Mouse (Mus musculus) midbrain, embryonic 14.5 days (tissue): Measurements from ENCODE around the gene Ndufc2. TPM values are rescaled to one million over a fixed set of nuclear protein-coding genes. Genes with fewer than 3 reads are reported as not detected.

Experiments used
- ATAC-seq: fragments of 200-750 bp; cut with Nextera tagmentation; 2 replicates; pipeline ENCODE4 v1.8.0; 2017; ENCODE audit warnings: moderate number of reproducible peaks, moderate library complexity; ENCODE audit not compliant: low FRiP score, low TSS enrichment
- DNase-seq: peaks from one replicate; pipeline ENCODE4 v3.0.0-alpha.2; 2015
- H3K27ac ChIP-seq: fragments of 300-500 bp; sonication (generic); replicated peaks from 2 replicates; pipeline ENCODE4 v1.5.1; 2014; ENCODE audit warnings: mild to moderate bottlenecking, low read depth, low read length, moderate library complexity
- H3K27me3 ChIP-seq: fragments of 300-500 bp; sonication (generic); 2 replicates; pipeline ENCODE4 v1.6.1; 2014; ENCODE audit warnings: low read length, control low read depth, mixed read lengths; ENCODE audit not compliant: control insufficient read depth, insufficient read depth
- H3K36me3 ChIP-seq: fragments of 300-500 bp; sonication (generic); 2 replicates; pipeline ENCODE4 v1.6.1; 2014; ENCODE audit warnings: low read length, control low read depth; ENCODE audit not compliant: control insufficient read depth, insufficient read depth
- H3K4me1 ChIP-seq: fragments of 300-500 bp; sonication (generic); 2 replicates; pipeline ENCODE4 v1.6.1; 2014; ENCODE audit warnings: mild to moderate bottlenecking, antibody characterized with exemption, low read length, control low read depth; ENCODE audit not compliant: control insufficient read depth, insufficient read depth
- H3K4me2 ChIP-seq: fragments of 300-500 bp; sonication (generic); 2 replicates; pipeline ENCODE4 v1.6.1; 2014; ENCODE audit warnings: mild to moderate bottlenecking, low read length, moderate library complexity
- H3K4me3 ChIP-seq: fragments of 300-500 bp; sonication (generic); replicated peaks from 2 replicates; pipeline ENCODE4 v1.5.1; 2014; ENCODE audit warnings: low read depth, low read length
- H3K9ac ChIP-seq: fragments of 300-500 bp; sonication (generic); replicated peaks from 2 replicates; pipeline ENCODE4 v1.6.1; 2014; ENCODE audit warnings: mild to moderate bottlenecking, low read length, moderate library complexity
- H3K9me3 ChIP-seq: fragments of 300-500 bp; sonication (generic); 2 replicates; pipeline ENCODE4 v1.6.1; 2016; ENCODE audit warnings: low read length, control low read depth, mixed read lengths; ENCODE audit not compliant: control insufficient read depth
- WGBS: fragments of 180-500 bp; shearing (Covaris S2); extraction: QIAGEN DNeasy Blood & Tissue Kit; methylation state at CpG from one replicate; pipeline ENCODE4 v1.1.7; 2014; 5-methylcytosine and 5-hydroxymethylcytosine counted together
- polyA plus RNA-seq: library from polyadenylated mRNA; unstranded; fragments of >200 nt; fragmentation: Nextera tagmentation; extraction: Ambion mirVana; gene quantifications from 2 replicates; pipeline ENCODE4 v1.2.1, GENCODE M21; 2014

Ndufc2 gene
- polyA plus RNA-seq, 1 experiment from 2014 or later = 450 TPM

DNA sequence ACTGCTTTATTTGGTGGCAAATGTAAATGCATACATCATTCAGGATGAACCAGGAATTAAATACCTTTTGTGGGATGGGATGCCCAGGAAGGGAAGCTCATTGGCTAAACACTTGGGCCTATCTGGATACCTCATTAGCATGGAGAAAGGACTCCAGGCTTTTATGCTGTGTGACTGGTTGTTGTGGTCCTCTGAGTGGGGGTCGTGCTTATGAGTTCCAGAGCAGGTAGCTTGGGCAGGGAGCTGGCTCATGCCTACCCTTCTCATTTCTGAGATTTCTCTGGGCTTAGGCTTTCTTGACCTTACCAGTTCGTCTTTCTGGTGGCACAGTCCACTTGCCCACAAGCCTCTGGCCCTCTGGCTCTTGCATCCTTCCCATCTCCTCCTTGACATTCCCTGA is 5.4 kb upstream of the Ndufc2 start:
- Histone ChIP-seq H3K9me3 (no peaks in the 10 kb centered on the region), H3K4me3 (no peak overlapping the region), H3K4me1 (no peaks in the 10 kb centered on the region), H3K27ac (no peak overlapping the region), H3K4me2 (no peak overlapping the region), H3K27me3 (no peaks in the 10 kb centered on the region), H3K36me3 (peaks cover 16% of the 10 kb centered on the region), H3K9ac (no peak overlapping the region)
- no peak for ATAC-seq
- DNase-seq = no peak
- WGBS = 80% methylated on average over 2 of the region's 2 CpGs

DNA sequence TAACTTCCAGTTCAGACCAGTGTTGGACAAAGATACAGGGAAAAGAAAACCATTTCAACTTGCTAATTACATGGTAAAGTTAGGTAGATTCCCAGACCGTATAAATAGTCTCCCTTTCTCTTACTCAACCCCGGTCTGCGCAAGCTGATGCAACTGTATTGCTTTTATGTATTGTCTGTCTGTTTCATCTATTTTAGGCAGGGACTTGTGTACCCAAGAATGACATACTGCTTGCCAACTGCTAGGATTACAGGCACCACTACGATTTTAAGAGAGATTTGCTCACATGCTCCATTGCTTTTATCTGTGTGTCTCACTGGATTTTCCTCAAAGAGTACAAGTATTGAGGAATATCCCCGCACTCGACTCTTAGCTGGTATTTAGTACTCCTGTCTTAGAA is 860 bp upstream of the Ndufc2 start:
- peaks cover 13% of the 10 kb centered on the region; the same call in 1 of the 2 replicates for H3K4me1 ChIP-seq
- no peak overlapping the region for H3K9ac ChIP-seq
- DNase-seq (no peak), ATAC-seq (no peak)
- no peak overlapping the region for H3K4me2 ChIP-seq
- H3K36me3 ChIP-seq = no peaks in the 10 kb centered on the region
- WGBS = 84% methylated on average over 6 of the region's 6 CpGs
- no peaks in the 10 kb centered on the region for H3K9me3 ChIP-seq
- no peaks in the 10 kb centered on the region for H3K27me3 ChIP-seq
- no peak overlapping the region for H3K27ac ChIP-seq
- no peak overlapping the region for H3K4me3 ChIP-seq

GRCm38 (mm10) chr7:97407145-97407544 is 7.3 kb downstream of the Ndufc2 start:
- ATAC-seq (no peak), DNase-seq (no peak)
- peaks cover 41% of the 10 kb centered on the region for H3K36me3 ChIP-seq

GRCm38 (mm10) chr7:97411106-97411505 is 11.3 kb downstream of the Ndufc2 start:
- peaks cover 41% of the 10 kb centered on the region for H3K36me3 ChIP-seq
- H3K4me3 ChIP-seq = no peak overlapping the region
- ATAC-seq (no peak), DNase-seq (no peak)
- WGBS = 95% methylated on average over 2 of the region's 2 CpGs
- H3K27ac ChIP-seq = no peak overlapping the region
- no peak overlapping the region for H3K9ac ChIP-seq
- H3K4me1 ChIP-seq = no peaks in the 10 kb centered on the region
- no peaks in the 10 kb centered on the region for H3K27me3 ChIP-seq
- no peaks in the 10 kb centered on the region for H3K9me3 ChIP-seq
- H3K4me2 ChIP-seq = no peak overlapping the region

More at GRCm38 (mm10) chr7:97407145-97407544, 7.3 kb downstream of the Ndufc2 start:
- Histone ChIP-seq H3K4me2 (no peak overlapping the region), H3K4me3 (no peak overlapping the region), H3K27me3 (no peaks in the 10 kb centered on the region), H3K4me1 (no peaks in the 10 kb centered on the region), H3K27ac (no peak overlapping the region), H3K9ac (no peak overlapping the region), H3K9me3 (no peaks in the 10 kb centered on the region)
- whole genome bisulfite sequencing = 86% methylated on average over 10 of the region's 10 CpGs

DNA sequence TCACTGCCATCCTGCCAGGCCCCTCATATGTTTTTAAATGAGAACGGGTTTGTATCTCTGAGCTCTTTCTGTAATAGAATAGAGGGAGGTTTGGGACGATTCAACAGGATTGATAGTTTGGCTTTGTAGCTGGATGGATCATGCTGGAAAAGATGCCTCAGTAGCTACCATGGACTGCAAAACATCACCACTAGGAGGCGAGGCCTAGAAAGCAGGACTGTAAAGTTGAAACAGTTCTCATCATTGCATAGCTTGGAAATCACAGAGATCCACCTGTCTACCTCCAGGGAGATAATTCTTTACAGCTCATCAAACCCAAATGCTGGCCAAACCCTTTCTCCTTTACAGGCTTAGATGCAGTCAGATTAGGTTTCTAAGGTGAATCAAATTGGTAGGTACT is 11.8 kb downstream of the Ndufc2 start:
- no peak overlapping the region for H3K27ac ChIP-seq
- H3K4me1 ChIP-seq = no peaks in the 10 kb centered on the region
- no peak for ATAC-seq
- H3K27me3 ChIP-seq = no peaks in the 10 kb centered on the region
- H3K9me3 ChIP-seq = no peaks in the 10 kb centered on the region
- H3K4me2 ChIP-seq = no peak overlapping the region
- WGBS = 88% methylated on average over 3 of the region's 3 CpGs
- peak; percentile 11 for DNase-seq
- H3K9ac ChIP-seq = no peak overlapping the region
- no peak overlapping the region for H3K4me3 ChIP-seq
- peaks cover 41% of the 10 kb centered on the region for H3K36me3 ChIP-seq

GRCm38 (mm10) chr7:97413981-97414380 is 14.2 kb downstream of the Ndufc2 start:
- H3K4me3 ChIP-seq = no peak overlapping the region
- no peak overlapping the region for H3K4me2 ChIP-seq
- H3K27ac ChIP-seq = no peak overlapping the region
- no peaks in the 10 kb centered on the region for H3K9me3 ChIP-seq
- no peaks in the 10 kb centered on the region for H3K4me1 ChIP-seq
- H3K9ac ChIP-seq = no peak overlapping the region
- ATAC-seq = no peak
- 93% methylated on average over 1 of the region's 1 CpGs for WGBS
- H3K27me3 ChIP-seq = no peaks in the 10 kb centered on the region
- H3K36me3 ChIP-seq = peaks cover 25% of the 10 kb centered on the region
- no peak for DNase-seq

GRCm38 (mm10) chr7:97414426-97414825 is 14.6 kb downstream of the Ndufc2 start:
- H3K9me3 ChIP-seq = no peaks in the 10 kb centered on the region
- WGBS = 85% methylated on average over 1 of the region's 1 CpGs
- no peak overlapping the region for H3K27ac ChIP-seq
- no peak overlapping the region for H3K9ac ChIP-seq
- H3K4me1 ChIP-seq = no peaks in the 10 kb centered on the region
- no peak overlapping the region for H3K4me2 ChIP-seq
- no peaks in the 10 kb centered on the region for H3K27me3 ChIP-seq
- H3K36me3 ChIP-seq = peaks cover 20% of the 10 kb centered on the region
- DNase-seq (no peak), ATAC-seq (no peak)
- no peak overlapping the region for H3K4me3 ChIP-seq

DNA sequence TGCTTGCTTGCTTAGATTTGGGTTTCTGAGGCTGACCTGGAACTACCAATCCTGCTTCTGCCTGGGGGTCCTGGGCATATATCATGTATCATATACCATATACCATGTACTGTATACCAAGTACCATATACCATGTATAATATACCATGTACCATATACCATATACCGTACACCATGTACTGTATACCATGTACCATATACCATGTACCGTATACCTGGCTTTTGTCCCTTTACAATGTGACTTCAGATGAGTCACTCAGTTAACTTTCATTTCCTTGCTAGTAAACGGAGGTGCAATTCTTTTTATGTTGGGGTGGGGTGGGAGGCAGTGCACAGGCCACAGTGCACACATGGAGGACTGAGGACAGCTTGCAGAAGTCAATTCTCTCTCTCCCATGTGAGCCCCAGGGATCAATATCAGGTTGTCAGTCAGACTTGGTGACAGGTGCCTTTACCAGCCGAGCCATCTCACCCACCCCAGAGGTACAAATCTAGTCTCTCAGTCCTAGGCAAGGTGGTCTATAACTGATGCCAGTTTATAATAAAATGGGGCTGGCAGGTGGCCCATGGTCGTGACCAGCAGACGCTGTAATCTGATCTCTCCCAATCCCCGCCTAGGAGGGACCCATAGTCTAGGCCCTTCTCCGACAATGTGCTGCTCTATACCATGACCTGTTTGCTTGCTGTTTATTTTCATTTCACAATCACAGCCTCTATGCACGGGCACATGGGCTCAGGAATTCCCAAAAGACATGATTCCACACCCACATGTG is 15.3 kb downstream of the Ndufc2 start:
- peaks cover 13% of the 10 kb centered on the region for H3K36me3 ChIP-seq
- DNase-seq (no peak), ATAC-seq (no peak)
- H3K4me1 ChIP-seq = no peaks in the 10 kb centered on the region
- H3K27me3 ChIP-seq = no peaks in the 10 kb centered on the region
- H3K27ac ChIP-seq = no peak overlapping the region
- no peaks in the 10 kb centered on the region for H3K9me3 ChIP-seq
- H3K9ac ChIP-seq = no peak overlapping the region
- H3K4me3 ChIP-seq = no peak overlapping the region
- no peak overlapping the region for H3K4me2 ChIP-seq
- WGBS = 67% methylated on average over 9 of the region's 9 CpGs

DNA sequence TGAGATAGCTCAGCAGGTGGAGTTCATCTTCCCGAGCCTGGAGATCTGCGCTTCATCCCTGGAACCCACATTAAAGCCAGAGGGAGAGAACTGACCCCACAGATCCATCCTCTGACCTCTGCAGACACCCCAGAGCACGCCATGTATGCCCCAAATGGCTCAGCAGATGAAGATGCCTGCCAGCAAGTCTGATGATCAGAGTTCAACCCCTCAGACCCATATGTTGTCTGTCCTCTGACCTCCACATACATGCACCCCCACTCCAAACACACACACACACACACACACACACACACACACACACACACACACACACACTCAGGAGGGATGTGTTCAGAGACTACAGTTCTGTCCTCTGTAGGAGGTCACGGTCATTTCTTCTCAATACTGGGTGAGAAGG is 16.7 kb downstream of the Ndufc2 start:
- DNase-seq (no peak), ATAC-seq (no peak)
- no peaks in the 10 kb centered on the region for H3K27me3 ChIP-seq
- H3K9ac ChIP-seq = no peak overlapping the region
- WGBS = 87% methylated on average over 4 of the region's 4 CpGs
- peaks cover 5% of the 10 kb centered on the region; the same call in 1 of the 2 replicates for H3K36me3 ChIP-seq
- H3K4me2 ChIP-seq = no peak overlapping the region
- no peak overlapping the region for H3K27ac ChIP-seq
- H3K4me1 ChIP-seq = no peaks in the 10 kb centered on the region
- no peak overlapping the region for H3K4me3 ChIP-seq
- no peaks in the 10 kb centered on the region for H3K9me3 ChIP-seq
